Mouse (Mus musculus) heart, postnatal 0 days (tissue): ENCODE measurements around the gene Ripor3. TPM values are rescaled to one million over a fixed set of nuclear protein-coding genes. Genes with fewer than 3 reads are reported as not detected.

ENCODE experiments used
- ATAC-seq: fragments of 200-750 bp; cut with Nextera tagmentation; 2 replicates; pipeline ENCODE4 v1.8.0; 2017; ENCODE audit warnings: low read depth, moderate number of reproducible peaks, moderate library complexity; ENCODE audit not compliant: insufficient read depth
- DNase-seq: peaks from one replicate; pipeline ENCODE4 v3.0.0-alpha.2; 2016; ENCODE audit warnings: low spot score
- H3K27ac ChIP-seq: fragments of 300-500 bp; sonication (generic); 2 replicates; pipeline ENCODE4 v1.5.1; 2014; ENCODE audit warnings: low read depth, mild to moderate bottlenecking
- H3K27me3 ChIP-seq: fragments of 300-500 bp; sonication (generic); 2 replicates; pipeline ENCODE4 v1.6.1; 2014; ENCODE audit warnings: low read length, mixed read lengths; ENCODE audit not compliant: control insufficient read depth, insufficient read depth
- H3K36me3 ChIP-seq: fragments of 300-500 bp; sonication (generic); replicated peaks from 2 replicates; pipeline ENCODE4 v1.6.1; 2014; ENCODE audit warnings: low read length, mixed read lengths; ENCODE audit not compliant: control insufficient read depth, insufficient read depth
- H3K4me1 ChIP-seq: fragments of 300-500 bp; sonication (generic); 2 replicates; pipeline ENCODE4 v1.6.1; 2014; ENCODE audit warnings: antibody characterized with exemption; ENCODE audit not compliant: control insufficient read depth, insufficient read depth
- H3K4me2 ChIP-seq: fragments of 300-500 bp; sonication (generic); 2 replicates; pipeline ENCODE4 v1.6.1; 2014; ENCODE audit warnings: low read depth, mild to moderate bottlenecking, low read length, moderate library complexity
- H3K4me3 ChIP-seq: fragments of 300-500 bp; sonication (generic); 2 replicates; pipeline ENCODE4 v1.5.1; 2014; ENCODE audit warnings: low read depth, low read length
- H3K9ac ChIP-seq: fragments of 300-500 bp; sonication (generic); replicated peaks from 2 replicates; pipeline ENCODE4 v1.6.1; 2014; ENCODE audit warnings: low read depth, low read length, mixed read lengths
- H3K9me3 ChIP-seq: fragments of 300-500 bp; sonication (generic); replicated peaks from 2 replicates; pipeline ENCODE4 v1.6.1; 2016; ENCODE audit warnings: low read length; ENCODE audit not compliant: control insufficient read depth
- CTCF ChIP-seq: IDR thresholded peaks from 2 replicates; pipeline ENCODE4 v1.5.1; 2016; ENCODE audit warnings: antibody characterized with exemption, control low read depth, low read depth
- EP300 ChIP-seq: IDR thresholded peaks from 2 replicates; pipeline ENCODE4 v1.6.1; 2016; ENCODE audit warnings: antibody characterized with exemption, low read depth
- WGBS: fragments of 180-500 bp; shearing (Covaris S2); extraction: QIAGEN DNeasy Blood & Tissue Kit; methylation state at CpG from one replicate; pipeline ENCODE4 v1.1.7; 2014; 5-methylcytosine and 5-hydroxymethylcytosine counted together
- polyA plus RNA-seq: library from polyadenylated mRNA; unstranded; fragments of >200 nt; fragmentation: Nextera tagmentation; extraction: Ambion mirVana; gene quantifications from 2 replicates; pipeline ENCODE4 v1.2.1, GENCODE M21; 2015
- total RNA-seq: library from RNA; depleted of rRNA; stranded (reverse); fragments of >200 nt; gene quantifications from 2 replicates; pipeline ENCODE4 v1.2.3, GENCODE M21; 2014; ENCODE audit warnings: low replicate concordance

Ripor3 gene
- total and polyA plus RNA-seq, 2 experiments from 2014 or later = 0.29 to 1.9 TPM

DNA sequence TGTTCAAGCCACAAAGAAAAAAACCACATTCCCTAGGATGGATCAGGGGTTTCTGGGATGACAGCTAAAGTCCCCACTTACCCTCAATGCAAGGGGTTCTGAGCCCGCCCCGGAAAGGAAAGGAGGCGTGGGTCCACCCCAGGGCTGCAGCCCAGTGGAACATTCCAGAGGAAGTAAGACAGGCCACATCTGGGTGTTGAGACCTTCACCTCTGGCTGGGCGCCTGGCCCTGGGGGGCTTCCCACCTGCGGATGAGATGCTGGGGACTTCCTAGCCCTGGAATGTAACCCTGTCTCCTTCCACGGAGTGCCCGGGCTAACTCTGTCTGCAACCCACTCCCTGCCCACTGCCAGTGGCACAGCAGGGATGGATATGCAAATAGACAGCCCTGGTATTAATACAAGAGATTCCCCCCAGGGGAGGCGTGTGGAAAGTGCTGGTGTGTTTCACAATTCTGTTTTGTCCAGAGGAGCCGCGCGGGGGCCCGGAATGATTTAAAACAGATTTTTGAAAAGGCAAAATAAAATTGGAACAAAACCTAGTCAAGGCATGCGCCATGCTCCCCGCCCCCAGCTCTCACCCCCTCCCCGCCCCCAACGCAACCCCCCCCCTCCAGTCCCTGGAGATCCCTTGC lies 38.7 kb upstream of the Ripor3 start:
- Histone ChIP-seq H3K9me3 (no peaks in the 10 kb centered on the region), H3K36me3 (no peaks in the 10 kb centered on the region), H3K27ac (no peak overlapping the region), H3K27me3 (peaks cover 29% of the 10 kb centered on the region), H3K4me1 (peaks cover 13% of the 10 kb centered on the region; the same call in 1 of the 2 replicates), H3K4me3 (0 out of 2 replicates have a peak overlapping the region, but pooled peaks have one; percentile 47), H3K4me2 (peak overlapping the region; percentile 74), H3K9ac (no peak overlapping the region)
- 18% methylated on average over 16 of the region's 16 CpGs for WGBS
- DNase-seq = no peak
- TF ChIP-seq EP300 (no peak), CTCF (no peak)
- no peak for ATAC-seq

DNA sequence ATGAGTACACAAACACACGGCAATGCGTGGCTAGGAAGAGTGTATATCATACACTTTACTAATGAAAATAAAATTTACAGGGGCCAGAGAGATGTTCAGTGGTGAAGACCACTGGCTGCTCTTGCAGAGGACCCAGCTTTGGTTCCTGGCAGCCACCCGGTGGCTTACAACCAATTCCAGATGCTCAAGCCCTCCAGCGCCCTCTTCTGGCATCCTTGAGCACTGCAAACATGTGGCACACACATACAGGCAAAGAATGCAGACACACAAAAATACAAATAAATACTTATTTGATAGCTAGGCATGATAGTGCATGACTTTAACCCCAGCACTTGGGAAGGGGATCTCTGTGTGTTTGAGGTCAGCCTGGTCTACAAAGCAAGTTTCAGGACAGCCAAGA lies 36.0 kb upstream of the Ripor3 start:
- ATAC-seq = no peak
- Histone ChIP-seq H3K4me1 (peaks cover 13% of the 10 kb centered on the region; the same call in 1 of the 2 replicates), H3K27me3 (peaks cover 26% of the 10 kb centered on the region), H3K4me3 (no peak overlapping the region), H3K9me3 (no peaks in the 10 kb centered on the region), H3K4me2 (no peak overlapping the region), H3K27ac (no peak overlapping the region), H3K9ac (no peak overlapping the region), H3K36me3 (no peaks in the 10 kb centered on the region)
- peak; percentile 26 for TF ChIP-seq CTCF
- no peak for TF ChIP-seq EP300
- no peak for DNase-seq
- 74% methylated on average over 4 of the region's 4 CpGs for WGBS

DNA sequence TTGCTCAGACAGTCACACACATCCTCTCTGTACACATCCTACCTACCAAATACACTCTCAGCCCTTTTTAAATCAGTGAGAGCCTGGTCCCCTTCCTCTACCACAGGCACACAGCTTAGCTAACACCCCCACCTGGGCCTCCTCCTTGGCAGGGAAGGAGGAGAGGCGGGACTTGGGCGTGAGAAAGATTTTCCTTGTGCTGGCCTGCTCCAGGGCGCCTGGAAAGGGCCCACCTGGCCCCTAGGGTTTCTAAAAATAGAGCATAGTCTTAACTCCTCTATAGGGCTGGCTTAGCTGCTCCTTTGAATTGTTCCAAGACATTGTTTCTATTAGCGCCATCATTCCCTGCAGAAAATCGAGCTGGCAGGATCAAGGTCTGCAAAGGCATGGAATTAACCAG lies 35.4 kb upstream of the Ripor3 start:
- Histone ChIP-seq H3K4me2 (no peak overlapping the region), H3K9ac (no peak overlapping the region; the same call in 1 of the 2 replicates), H3K9me3 (no peaks in the 10 kb centered on the region), H3K27ac (no peak overlapping the region), H3K4me3 (no peak overlapping the region), H3K4me1 (peaks cover 13% of the 10 kb centered on the region; the same call in 1 of the 2 replicates), H3K36me3 (no peaks in the 10 kb centered on the region), H3K27me3 (peaks cover 19% of the 10 kb centered on the region)
- TF ChIP-seq CTCF = no peak
- TF ChIP-seq EP300 = no peak
- WGBS = 13% methylated on average over 5 of the region's 5 CpGs
- no peak for DNase-seq
- ATAC-seq = no peak

DNA sequence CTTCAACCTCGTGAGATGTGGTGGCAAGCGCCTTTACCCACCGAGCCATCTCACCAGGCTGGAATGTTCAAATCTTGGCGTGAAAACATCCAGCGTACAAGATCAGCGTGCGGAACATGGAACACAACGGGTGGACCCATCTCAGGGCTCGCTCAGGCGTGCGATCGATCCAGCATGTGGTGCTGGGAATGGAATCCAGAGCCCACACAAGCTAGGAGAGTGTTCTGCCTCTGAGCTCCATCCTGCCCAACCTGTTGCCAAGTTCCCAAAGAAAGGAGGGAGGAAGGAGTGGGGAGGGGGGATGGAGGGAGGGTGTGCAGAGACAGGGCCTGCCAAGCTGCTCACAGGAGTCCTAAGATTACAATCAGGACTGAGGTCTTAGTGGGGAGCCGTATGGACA lies 34.9 kb upstream of the Ripor3 start:
- WGBS = 73% methylated on average over 13 of the region's 13 CpGs
- no peaks in the 10 kb centered on the region for H3K36me3 ChIP-seq
- no peak overlapping the region for H3K4me2 ChIP-seq
- H3K9me3 ChIP-seq = no peaks in the 10 kb centered on the region
- no peak for ATAC-seq
- H3K4me3 ChIP-seq = no peak overlapping the region
- no peak overlapping the region for H3K27ac ChIP-seq
- peaks cover 14% of the 10 kb centered on the region for H3K27me3 ChIP-seq
- TF ChIP-seq EP300 (no peak), CTCF (no peak)
- H3K9ac ChIP-seq = no peak overlapping the region; the same call in 1 of the 2 replicates
- H3K4me1 ChIP-seq = peaks cover 13% of the 10 kb centered on the region; the same call in 1 of the 2 replicates
- no peak for DNase-seq

DNA sequence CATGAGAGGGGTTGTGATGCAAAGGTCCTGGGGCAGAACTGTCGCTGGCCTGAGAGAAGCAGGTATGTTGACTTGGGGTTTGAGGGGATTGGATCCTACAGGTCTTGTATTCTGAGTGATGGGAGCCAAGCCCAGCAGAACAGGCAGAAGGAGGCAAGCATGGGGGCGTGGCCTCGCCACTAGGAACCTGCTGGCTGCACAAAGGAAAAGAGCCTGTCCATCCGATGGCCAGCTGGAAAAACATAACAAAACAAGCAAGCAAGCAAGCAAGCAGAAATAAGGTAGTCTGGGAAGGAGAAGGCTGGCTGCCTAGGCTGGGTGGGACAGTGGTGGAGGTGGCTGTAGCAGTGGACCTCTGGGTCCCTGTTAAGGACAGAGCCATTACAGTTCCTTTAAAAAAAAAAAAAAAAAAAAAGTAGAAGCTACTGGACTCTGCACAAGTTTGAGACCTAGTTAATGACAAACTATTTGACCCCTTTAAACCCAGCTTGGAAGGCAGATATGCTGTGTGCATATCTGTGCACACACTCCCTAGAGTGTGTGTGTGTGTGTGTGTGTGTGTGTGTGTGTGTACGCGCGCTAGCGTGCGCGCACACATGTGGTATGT lies 34.4 kb upstream of the Ripor3 start:
- 85% methylated on average over 10 of the region's 10 CpGs for WGBS
- no peak for TF ChIP-seq CTCF
- no peak for TF ChIP-seq EP300
- Histone ChIP-seq H3K27ac (no peak overlapping the region), H3K4me2 (no peak overlapping the region), H3K4me3 (no peak overlapping the region), H3K27me3 (peaks cover 9% of the 10 kb centered on the region; the same call in 1 of the 2 replicates), H3K9me3 (no peaks in the 10 kb centered on the region), H3K36me3 (no peaks in the 10 kb centered on the region), H3K4me1 (peaks cover 13% of the 10 kb centered on the region; the same call in 1 of the 2 replicates), H3K9ac (no peak overlapping the region)
- DNase-seq (no peak), ATAC-seq (no peak)
